In the genomic region with DNA sequence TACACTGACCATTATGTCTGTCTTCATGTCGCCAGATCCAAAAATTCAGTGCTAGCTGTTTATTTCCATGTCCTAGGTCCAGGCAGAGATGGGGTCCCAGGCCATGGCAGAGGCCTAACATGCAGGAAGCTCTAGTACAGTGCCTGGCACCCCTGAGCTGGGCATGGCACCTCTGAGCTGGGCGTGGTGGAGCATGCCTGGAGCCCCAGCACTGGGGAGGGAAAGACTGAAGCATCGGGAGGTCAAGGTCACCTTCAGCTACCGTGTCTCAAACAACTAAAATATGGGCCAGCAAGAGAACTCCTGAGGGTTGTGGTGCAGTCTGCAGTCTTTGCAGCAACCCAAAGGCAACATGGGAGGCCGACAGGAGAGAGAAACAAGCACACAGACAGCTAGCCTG, we compare ENCODE assay signal across 17 mouse cellular contexts. TPM values are rescaled to one million over a fixed set of nuclear protein-coding genes. Genes with fewer than 3 reads are reported as not detected.
"Had no signal": no experiment of that assay in that cellular context is flagged by ENCODE, and none has a peak within 500 bp of the region (broad histone marks: within the 10 kb centered on the region; RNA-seq: fewer than 3 reads in every experiment).

No protein-coding gene starts in this region.

- H3K9ac ChIP-seq: limb, embryonic 15.5 days; lung, embryonic 14.5 days; midbrain, embryonic 12.5 days; neural tube, embryonic 13.5 days had no signal

- ATAC-seq: midbrain, embryonic 16.5 days had no signal

- H3K9me3 ChIP-seq: limb, embryonic 15.5 days; midbrain, embryonic 12.5 days; neural tube, embryonic 13.5 days had no signal

- H3K36me3 ChIP-seq: limb, embryonic 15.5 days; midbrain, embryonic 12.5 days; neural tube, embryonic 13.5 days had no signal

- H3K27ac ChIP-seq: kidney, postnatal 0 days; limb, embryonic 15.5 days; midbrain, embryonic 12.5 days; neural tube, embryonic 13.5 days had no signal

- H3K4me3 ChIP-seq: limb, embryonic 15.5 days; midbrain, embryonic 12.5 days; neural tube, embryonic 13.5 days had no signal

- DNase-seq: kidney, adult 9 months; kidney, postnatal 36 days; layer of hippocampus, adult 9-11 months; layer of hippocampus, postnatal 36 days; lung, embryonic 14.5 days; lung, postnatal 10 days; retina, postnatal 1 day; right cerebral cortex, postnatal 4 days; spleen, adult 18-20 months; thymus, adult 18-20 months; thymus, postnatal 14 days had no signal

- H3K4me2 ChIP-seq: limb, embryonic 15.5 days; lung, embryonic 14.5 days; midbrain, embryonic 12.5 days; neural tube, embryonic 13.5 days had no signal

RNA-seq across cellular contexts. Expression of a gene that starts 21.5 kb away (rescaled TPM):
- total RNA-seq: megakaryocyte-erythroid progenitor cell, adult 5-6 weeks had no signal

RNA-seq across cellular contexts. Expression of a gene that starts 30.9 kb away (rescaled TPM):
- total RNA-seq: megakaryocyte-erythroid progenitor cell, adult 5-6 weeks had no signal
